Mouse (Mus musculus): Measurements from ENCODE around the gene Wipi2. TPM values are rescaled to one million over a fixed set of nuclear protein-coding genes. Genes with fewer than 3 reads are reported as not detected.

The Wipi2 gene
- polyA plus RNA-seq, 1 experiment from 2014 or later: 29.4 TPM

GRCm38 (mm10) chr5:142693738-142694430 lies 66.4 kb downstream of the Wipi2 start:
- Histone ChIP-seq H3K9ac (ENCODE audit: low read length) (no peak overlapping the region), H3K36me3 (ENCODE audit: control insufficient read depth, insufficient read depth) (no peaks in the 10 kb centered on the region), H3K4me3 (ENCODE audit: low read length) (no peak overlapping the region), H3K4me2 (ENCODE audit: low read depth, low read length) (no peak overlapping the region), H3K27me3 (ENCODE audit: control insufficient read depth, insufficient read depth, low read length) (peaks cover 5% of the 10 kb centered on the region; the same call in 1 of the 2 replicates), H3K4me1 (ENCODE audit: control insufficient read depth, insufficient read depth, low read length) (no peaks in the 10 kb centered on the region), H3K9me3 (replicated peaks; ENCODE audit: control insufficient read depth, low read length) (no peaks in the 10 kb centered on the region), H3K27ac (ENCODE audit: low read length) (no peak overlapping the region)
- no peak for ATAC-seq (replicated peaks; ENCODE audit: extremely low read depth, insufficient read depth, low FRiP score)
- 35% methylated on average over 8 of the region's 8 CpGs for WGBS

- H3K4me3 ChIP-seq (ENCODE audit: low read length): no peak overlapping the region
- no peaks in the 10 kb centered on the region for H3K4me1 ChIP-seq (ENCODE audit: control insufficient read depth, insufficient read depth, low read length)
- no peaks in the 10 kb centered on the region for H3K36me3 ChIP-seq (ENCODE audit: control insufficient read depth, insufficient read depth)
- no peak overlapping the region for H3K4me2 ChIP-seq (ENCODE audit: low read depth, low read length)
- H3K9me3 ChIP-seq (replicated peaks; ENCODE audit: control insufficient read depth, low read length): no peaks in the 10 kb centered on the region
- peaks cover 5% of the 10 kb centered on the region; the same call in 1 of the 2 replicates for H3K27me3 ChIP-seq (ENCODE audit: control insufficient read depth, insufficient read depth, low read length)
- WGBS: 9% methylated on average over 12 of the region's 12 CpGs
- no peak overlapping the region for H3K27ac ChIP-seq (ENCODE audit: low read length)
- H3K9ac ChIP-seq (ENCODE audit: low read length): no peak overlapping the region
- ATAC-seq (replicated peaks; ENCODE audit: extremely low read depth, insufficient read depth, low FRiP score): no peak
These were observed 67.3 kb downstream of the Wipi2 start for GRCm38 (mm10) chr5:142694627-142695340.

- ATAC-seq (replicated peaks; ENCODE audit: extremely low read depth, insufficient read depth, low FRiP score): no peak
- Histone ChIP-seq H3K9me3 (replicated peaks; ENCODE audit: control insufficient read depth, low read length) (no peaks in the 10 kb centered on the region), H3K4me1 (ENCODE audit: control insufficient read depth, insufficient read depth, low read length) (no peaks in the 10 kb centered on the region), H3K27ac (ENCODE audit: low read length) (no peak overlapping the region), H3K4me3 (ENCODE audit: low read length) (no peak overlapping the region), H3K36me3 (ENCODE audit: control insufficient read depth, insufficient read depth) (no peaks in the 10 kb centered on the region), H3K9ac (ENCODE audit: low read length) (no peak overlapping the region), H3K27me3 (ENCODE audit: control insufficient read depth, insufficient read depth, low read length) (peaks cover 17% of the 10 kb centered on the region), H3K4me2 (ENCODE audit: low read depth, low read length) (no peak overlapping the region)
- WGBS: 29% methylated on average over 6 of the region's 6 CpGs
These were observed 68.8 kb downstream of the Wipi2 start for GRCm38 (mm10) chr5:142696258-142696657.

- H3K27ac ChIP-seq (ENCODE audit: low read length): no peak overlapping the region
- 85% methylated on average over 6 of the region's 6 CpGs for WGBS
These were observed 69.4 kb downstream of the Wipi2 start for GRCm38 (mm10) chr5:142696865-142697264.

GRCm38 (mm10) chr5:142697742-142698141 lies 70.2 kb downstream of the Wipi2 start:
- WGBS: 46% methylated on average over 2 of the region's 2 CpGs

More at GRCm38 (mm10) chr5:142696865-142697264, 69.4 kb downstream of the Wipi2 start:
- ATAC-seq (replicated peaks; ENCODE audit: extremely low read depth, insufficient read depth, low FRiP score): no peak
- no peak overlapping the region for H3K4me3 ChIP-seq (ENCODE audit: low read length)
- H3K9ac ChIP-seq (ENCODE audit: low read length): no peak overlapping the region
- H3K9me3 ChIP-seq (replicated peaks; ENCODE audit: control insufficient read depth, low read length): no peaks in the 10 kb centered on the region
- peaks cover 21% of the 10 kb centered on the region for H3K27me3 ChIP-seq (ENCODE audit: control insufficient read depth, insufficient read depth, low read length)
- H3K4me2 ChIP-seq (ENCODE audit: low read depth, low read length): no peak overlapping the region
- H3K4me1 ChIP-seq (ENCODE audit: control insufficient read depth, insufficient read depth, low read length): no peaks in the 10 kb centered on the region
- no peaks in the 10 kb centered on the region for H3K36me3 ChIP-seq (ENCODE audit: control insufficient read depth, insufficient read depth)

GRCm38 (mm10) chr5:142700842-142701589 lies 73.5 kb downstream of the Wipi2 start:
- Histone ChIP-seq H3K4me3 (ENCODE audit: low read length) (no peak overlapping the region), H3K27me3 (ENCODE audit: control insufficient read depth, insufficient read depth, low read length) (peaks cover 40% of the 10 kb centered on the region), H3K27ac (ENCODE audit: low read length) (no peak overlapping the region), H3K36me3 (ENCODE audit: control insufficient read depth, insufficient read depth) (no peaks in the 10 kb centered on the region), H3K4me1 (ENCODE audit: control insufficient read depth, insufficient read depth, low read length) (peaks cover 6% of the 10 kb centered on the region), H3K4me2 (ENCODE audit: low read depth, low read length) (peak overlapping the region; percentile 91; the same call in 1 of the 2 replicates), H3K9me3 (replicated peaks; ENCODE audit: control insufficient read depth, low read length) (no peaks in the 10 kb centered on the region), H3K9ac (ENCODE audit: low read length) (no peak overlapping the region)
- ATAC-seq (replicated peaks; ENCODE audit: extremely low read depth, insufficient read depth, low FRiP score): 0 out of 2 replicates have a peak, but pooled peaks have one; percentile 6
- WGBS: 9% methylated on average over 15 of the region's 15 CpGs

More at GRCm38 (mm10) chr5:142697742-142698141, 70.2 kb downstream of the Wipi2 start:
- H3K9ac ChIP-seq (ENCODE audit: low read length): no peak overlapping the region
- no peak overlapping the region for H3K4me2 ChIP-seq (ENCODE audit: low read depth, low read length)
- H3K27ac ChIP-seq (ENCODE audit: low read length): no peak overlapping the region
- H3K27me3 ChIP-seq (ENCODE audit: control insufficient read depth, insufficient read depth, low read length): peaks cover 28% of the 10 kb centered on the region
- H3K9me3 ChIP-seq (replicated peaks; ENCODE audit: control insufficient read depth, low read length): no peaks in the 10 kb centered on the region
- no peaks in the 10 kb centered on the region for H3K36me3 ChIP-seq (ENCODE audit: control insufficient read depth, insufficient read depth)
- no peak overlapping the region for H3K4me3 ChIP-seq (ENCODE audit: low read length)
- H3K4me1 ChIP-seq (ENCODE audit: control insufficient read depth, insufficient read depth, low read length): peaks cover 6% of the 10 kb centered on the region
- ATAC-seq (replicated peaks; ENCODE audit: extremely low read depth, insufficient read depth, low FRiP score): no peak

GRCm38 (mm10) chr5:142701651-142702510 lies 74.4 kb downstream of the Wipi2 start:
- Histone ChIP-seq H3K4me1 (ENCODE audit: control insufficient read depth, insufficient read depth, low read length) (peaks cover 6% of the 10 kb centered on the region), H3K9ac (ENCODE audit: low read length) (peak overlapping the region; percentile 53), H3K36me3 (ENCODE audit: control insufficient read depth, insufficient read depth) (no peaks in the 10 kb centered on the region), H3K4me3 (ENCODE audit: low read length) (peak overlapping the region; percentile 59), H3K4me2 (ENCODE audit: low read depth, low read length) (peak overlapping the region; percentile 91), H3K9me3 (replicated peaks; ENCODE audit: control insufficient read depth, low read length) (no peaks in the 10 kb centered on the region), H3K27me3 (ENCODE audit: control insufficient read depth, insufficient read depth, low read length) (peaks cover 40% of the 10 kb centered on the region), H3K27ac (ENCODE audit: low read length) (no peak overlapping the region)
- WGBS: under 1% methylated on average over 60 of the region's 72 CpGs
- ATAC-seq (replicated peaks; ENCODE audit: extremely low read depth, insufficient read depth, low FRiP score): peak; percentile 63

- peaks cover 40% of the 10 kb centered on the region for H3K27me3 ChIP-seq (ENCODE audit: control insufficient read depth, insufficient read depth, low read length)
- H3K4me2 ChIP-seq (ENCODE audit: low read depth, low read length): peak overlapping the region; percentile 91
- WGBS: 23% methylated on average over 18 of the region's 18 CpGs
- peaks cover 6% of the 10 kb centered on the region for H3K4me1 ChIP-seq (ENCODE audit: control insufficient read depth, insufficient read depth, low read length)
- peak overlapping the region; percentile 59 for H3K4me3 ChIP-seq (ENCODE audit: low read length)
- peak overlapping the region; percentile 53 for H3K9ac ChIP-seq (ENCODE audit: low read length)
- H3K36me3 ChIP-seq (ENCODE audit: control insufficient read depth, insufficient read depth): no peaks in the 10 kb centered on the region
- no peaks in the 10 kb centered on the region for H3K9me3 ChIP-seq (replicated peaks; ENCODE audit: control insufficient read depth, low read length)
- H3K27ac ChIP-seq (ENCODE audit: low read length): no peak overlapping the region
- no peak for ATAC-seq (replicated peaks; ENCODE audit: extremely low read depth, insufficient read depth, low FRiP score)
These were observed 75.1 kb downstream of the Wipi2 start for GRCm38 (mm10) chr5:142702511-142703138.
